Mouse (Mus musculus) right cerebral cortex, postnatal 25 days (tissue): Measurements from ENCODE around the gene Fbxw11.

ENCODE experiments used
- DNase-seq: peaks from one replicate; pipeline ENCODE4 v3.0.0; 2022

Fbxw11 gene

GRCm38 (mm10) chr11:32625677-32626076 is 16.8 kb upstream of the Fbxw11 start:
- peak; percentile 54 for DNase-seq

- DNase-seq, result no peak
These were observed 16.4 kb upstream of the Fbxw11 start for GRCm38 (mm10) chr11:32626079-32626478.

- no peak for DNase-seq
These were observed 14.6 kb upstream of the Fbxw11 start for GRCm38 (mm10) chr11:32627900-32628299.

GRCm38 (mm10) chr11:32629713-32630211 is 12.8 kb upstream of the Fbxw11 start:
- DNase-seq, result no peak

- no peak for DNase-seq
These were observed 9.9 kb upstream of the Fbxw11 start for GRCm38 (mm10) chr11:32632671-32633070.

- no peak for DNase-seq
These were observed 9.0 kb upstream of the Fbxw11 start for GRCm38 (mm10) chr11:32633542-32633941.

- no peak for DNase-seq
These were observed 8.4 kb upstream of the Fbxw11 start for GRCm38 (mm10) chr11:32634143-32634542.

- no peak for DNase-seq
These were observed 7.7 kb upstream of the Fbxw11 start for GRCm38 (mm10) chr11:32634842-32635241.

DNA sequence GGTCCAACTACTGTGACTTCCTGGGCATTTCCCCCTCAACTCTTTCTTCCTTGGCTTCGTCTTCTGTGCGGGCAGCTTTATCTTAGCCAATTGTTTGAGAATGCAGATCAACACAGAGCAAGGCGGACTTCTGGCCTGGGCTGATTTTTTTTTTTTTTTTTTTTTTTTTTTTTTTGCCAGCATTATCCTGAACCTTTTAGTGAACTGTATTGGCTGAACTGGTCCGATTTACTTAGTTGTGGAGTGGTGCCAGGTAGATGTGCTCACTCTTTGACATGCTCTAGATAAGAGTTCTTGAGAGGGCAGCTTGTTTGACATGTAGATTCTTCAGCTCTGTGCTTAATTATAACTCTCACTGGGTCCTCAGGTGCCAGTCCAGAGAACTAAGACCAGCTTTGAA is 6.2 kb upstream of the Fbxw11 start:
- DNase-seq, result no peak

DNA sequence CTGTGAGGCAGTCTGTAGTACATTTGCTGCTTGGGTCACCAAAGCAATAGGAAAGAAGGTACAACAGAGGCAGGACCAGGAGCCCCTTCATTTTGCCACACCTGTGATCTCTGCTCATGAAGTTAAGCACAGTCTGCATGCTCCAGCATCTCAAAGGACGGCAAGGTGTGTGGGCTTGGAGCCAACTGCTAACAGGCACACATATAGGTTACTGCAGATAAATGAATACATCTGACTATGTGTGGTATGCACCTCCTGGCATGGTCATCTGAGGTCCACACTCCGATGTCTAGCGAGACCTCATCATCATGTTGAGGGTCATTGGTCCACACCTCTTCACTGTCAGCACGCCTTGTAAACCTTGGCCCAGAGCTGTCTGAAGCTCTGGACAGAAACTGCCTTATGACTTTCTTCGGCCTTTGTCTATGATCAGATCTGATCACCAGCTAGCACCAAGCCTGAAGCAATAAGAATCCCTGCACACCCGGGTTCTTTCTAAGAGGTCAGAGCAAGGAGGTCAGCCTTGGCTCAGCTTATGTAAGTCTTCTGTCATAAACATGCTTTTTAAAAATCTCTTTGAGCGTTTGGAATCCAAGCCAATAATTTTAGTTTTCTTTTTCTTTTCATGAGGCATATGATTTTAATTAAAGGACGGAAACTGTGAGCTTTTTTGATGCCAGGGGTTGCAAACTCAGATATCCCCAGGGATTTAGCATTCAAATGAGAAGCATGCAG is 3.8 kb upstream of the Fbxw11 start:
- DNase-seq, result no peak

- no peak for DNase-seq
These were observed 1.9 kb upstream of the Fbxw11 start for GRCm38 (mm10) chr11:32640617-32641016.

GRCm38 (mm10) chr11:32642899-32643886 is 669 bp downstream of the Fbxw11 start:
- no peak for DNase-seq

GRCm38 (mm10) chr11:32644010-32644409 is 1.5 kb downstream of the Fbxw11 start:
- DNase-seq, result no peak

- no peak for DNase-seq
These were observed 4.7 kb downstream of the Fbxw11 start for GRCm38 (mm10) chr11:32647265-32647664.

DNA sequence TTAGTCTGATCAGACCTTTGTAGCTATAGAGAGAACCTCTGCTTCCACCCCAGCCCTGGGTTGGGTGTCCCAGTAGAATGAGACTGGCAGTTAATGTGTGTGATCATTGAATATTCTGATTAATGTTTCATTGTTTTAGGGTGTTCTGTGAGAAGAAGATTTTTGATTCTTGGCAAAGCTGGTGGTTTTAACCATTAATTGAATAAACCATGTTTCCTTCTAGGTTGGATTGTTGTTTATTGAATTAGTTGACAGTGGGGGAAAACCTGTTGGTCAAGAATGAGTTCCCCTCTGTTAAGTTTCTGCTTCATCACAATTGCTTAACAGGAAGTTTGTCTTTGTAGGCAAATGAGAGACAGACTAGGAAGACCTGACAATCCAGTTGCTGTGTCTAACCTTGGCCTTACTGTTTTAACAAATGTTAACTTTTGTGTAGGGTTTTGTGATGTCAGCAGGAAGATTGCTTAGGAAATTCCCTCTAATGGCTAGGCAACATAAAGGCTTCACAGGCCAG is 7.8 kb downstream of the Fbxw11 start:
- no peak for DNase-seq

- DNase-seq, result no peak
These were observed 8.5 kb downstream of the Fbxw11 start for GRCm38 (mm10) chr11:32650893-32651590.

GRCm38 (mm10) chr11:32651723-32652122 is 9.2 kb downstream of the Fbxw11 start:
- no peak for DNase-seq

GRCm38 (mm10) chr11:32662082-32662656 is 19.6 kb downstream of the Fbxw11 start:
- DNase-seq, result no peak

GRCm38 (mm10) chr11:32665639-32666038 is 23.1 kb downstream of the Fbxw11 start:
- DNase-seq, result no peak

- DNase-seq, result no peak
These were observed 24.5 kb downstream of the Fbxw11 start for GRCm38 (mm10) chr11:32666983-32667382.

- DNase-seq, result no peak
These were observed 29.0 kb downstream of the Fbxw11 start for GRCm38 (mm10) chr11:32671480-32671879.

- DNase-seq, result peak; percentile 66
These were observed 34.3 kb downstream of the Fbxw11 start for GRCm38 (mm10) chr11:32676777-32677176.
